Mouse (Mus musculus): ENCODE results near the gene Tcl1b3.
"Not testable (repeated sequence)": the region's sequence is repeated elsewhere in the genome, so short reads cannot be mapped to it uniquely, and the experiment has no call there.

Gene Tcl1b3

DNA sequence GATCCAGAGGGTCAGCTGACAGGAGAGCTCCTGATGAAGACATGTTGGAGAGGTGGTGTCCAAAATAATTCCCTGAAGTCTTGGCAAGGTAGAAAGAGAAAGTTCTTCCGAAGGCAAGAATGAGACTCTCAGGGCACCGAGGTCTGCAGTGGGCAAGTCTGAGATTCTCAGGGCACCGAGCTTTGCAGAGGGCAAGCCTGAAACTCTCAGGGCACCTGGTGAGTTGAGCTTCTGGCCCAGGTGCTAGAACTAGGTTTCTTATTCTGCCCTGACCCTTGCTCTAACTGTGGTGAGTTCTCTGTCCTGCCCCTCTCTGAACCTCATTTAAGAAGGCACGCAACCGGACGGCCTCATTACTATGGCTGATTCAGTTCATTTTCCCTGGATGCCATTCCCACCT lies at the start of gene Tcl1b3:
Tcl1b3 (plus strand) TSS at position 301 of the 400 bp plus-strand sequence.
- DNase-seq (ENCODE audit: extremely low read depth, low read depth, low spot score) = not testable (repeated sequence)

DNA sequence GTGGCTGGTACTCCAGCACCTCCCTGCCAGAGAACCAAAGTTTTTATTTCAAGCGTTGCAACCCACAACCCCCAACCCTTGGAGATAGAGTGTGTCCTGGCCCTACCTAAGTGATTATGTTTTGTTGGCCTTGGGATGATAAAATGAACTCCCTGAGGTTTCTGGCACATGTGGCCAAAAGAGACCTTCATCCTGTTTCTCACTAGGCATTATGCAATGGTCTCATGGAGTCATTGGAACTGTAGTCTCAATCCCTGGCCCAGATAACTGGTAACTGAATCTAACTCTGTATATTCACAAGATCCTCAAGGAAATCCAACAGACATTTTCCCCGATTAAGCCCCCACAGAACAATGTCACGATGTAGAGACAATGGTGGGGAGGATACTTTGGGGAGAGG lies 47.7 kb upstream of the Tcl1b3 start:
- DNase-seq (ENCODE audit: extremely low read depth, low read depth, low spot score) = no peak

DNA sequence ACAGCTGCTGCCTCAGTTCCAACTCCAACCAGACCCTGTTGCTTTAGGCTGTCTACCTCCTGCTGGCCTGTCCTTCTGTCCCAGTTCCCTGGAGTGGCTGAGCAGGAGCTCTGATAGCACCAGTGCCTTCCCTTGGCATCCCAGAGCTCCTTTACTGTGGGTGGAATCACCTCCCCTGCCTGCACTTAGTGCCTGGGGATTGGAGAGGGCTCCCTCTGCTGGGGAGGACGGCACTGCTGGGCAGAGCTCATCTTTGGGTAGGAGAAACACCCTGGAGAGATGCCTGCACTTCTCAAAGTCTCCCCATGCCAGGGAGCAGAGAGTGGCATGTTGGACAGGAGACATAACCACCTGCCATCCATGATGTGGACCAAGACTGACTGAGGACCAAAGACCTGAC lies 45.9 kb upstream of the Tcl1b3 start:
- not testable (repeated sequence) for DNase-seq (ENCODE audit: extremely low read depth, low read depth, low spot score)

DNA sequence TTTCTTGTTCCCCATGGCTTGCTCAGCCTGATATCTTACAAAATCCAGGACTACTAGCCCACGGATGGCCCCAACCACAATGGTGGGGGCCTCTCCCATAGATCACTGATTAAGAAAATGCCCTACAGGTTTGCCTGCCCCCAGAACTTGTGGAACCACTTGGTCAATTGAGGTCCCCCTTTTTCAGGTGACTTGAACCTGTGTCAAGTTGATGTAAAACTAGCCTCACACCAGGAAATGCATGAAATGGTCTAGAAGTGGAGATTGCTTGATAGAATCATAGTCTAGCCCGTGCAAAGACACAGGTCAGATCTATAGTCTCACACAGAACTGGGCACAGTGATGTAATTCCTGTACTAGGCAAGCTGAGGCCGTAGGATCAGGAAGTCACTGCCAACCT lies 45.1 kb upstream of the Tcl1b3 start, which contains the start of gene Tcl1b2:
Tcl1b2 (plus strand) TSS at position 301 of the 400 bp plus-strand sequence.
- DNase-seq (ENCODE audit: extremely low read depth, low read depth, low spot score) = no peak

DNA sequence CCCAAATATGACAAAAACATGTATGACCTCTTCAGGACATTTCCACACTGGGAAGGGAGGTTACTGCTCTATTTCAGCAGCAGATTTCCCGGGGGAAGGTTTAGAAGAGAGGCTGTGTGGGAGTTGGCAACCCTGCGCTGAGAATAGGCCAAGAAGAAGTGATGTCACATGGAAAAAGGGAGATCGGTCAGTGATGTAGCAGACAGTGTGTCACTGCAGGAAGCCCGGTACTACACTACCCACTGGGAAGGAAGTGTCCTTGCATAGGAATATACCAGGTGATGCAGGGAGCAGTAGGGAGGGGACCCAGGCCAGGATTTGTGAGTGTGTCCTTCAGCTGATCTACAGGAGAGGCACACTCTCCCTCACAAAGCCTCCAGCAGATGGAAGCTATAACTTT lies 35.6 kb upstream of the Tcl1b3 start:
- not testable (repeated sequence) for DNase-seq (ENCODE audit: extremely low read depth, low read depth, low spot score)

DNA sequence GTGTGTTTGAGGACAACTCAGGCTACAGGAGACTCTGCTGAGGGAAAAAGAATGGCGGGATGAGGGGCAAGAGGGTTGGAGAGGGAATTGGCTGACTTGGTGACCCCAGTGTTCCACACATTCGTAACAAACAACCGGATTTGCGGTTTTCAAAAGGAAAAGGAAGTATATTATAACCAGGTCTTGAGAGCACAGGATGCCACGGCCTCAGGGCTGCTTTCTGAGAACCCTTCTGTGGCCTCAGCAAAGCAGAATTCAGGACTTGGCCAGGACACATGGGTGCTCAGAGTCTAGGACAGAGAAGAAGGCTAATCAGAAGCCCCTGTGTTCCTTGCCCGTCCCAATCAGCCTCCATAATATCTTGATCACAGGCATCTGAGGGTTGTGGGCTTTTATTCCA lies 32.0 kb upstream of the Tcl1b3 start:
- no peak for DNase-seq (ENCODE audit: extremely low read depth, low read depth, low spot score)

DNA sequence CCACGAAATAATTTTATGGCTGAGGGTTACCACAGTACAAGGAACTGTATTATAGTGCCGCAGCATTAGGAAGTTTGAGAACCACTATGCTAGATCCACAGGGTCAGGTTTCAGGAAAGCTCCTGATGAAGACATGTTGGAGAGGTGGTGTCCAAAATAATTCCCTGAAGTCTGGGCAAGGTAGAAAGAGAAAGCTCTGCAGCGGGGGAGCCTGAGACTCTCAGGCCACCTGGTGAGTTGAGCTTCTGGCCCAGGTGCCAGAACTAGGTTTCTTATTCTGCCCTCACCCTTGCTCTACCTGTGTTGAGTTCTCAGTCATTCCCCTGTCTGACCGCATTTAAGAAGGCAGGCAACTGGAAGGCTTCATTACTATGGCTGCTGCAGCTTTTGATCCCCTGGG lies 31.5 kb upstream of the Tcl1b3 start, which contains the start of gene Tcl1b1:
Tcl1b1 (plus strand) TSS at position 301 of the 400 bp plus-strand sequence.
- no peak for DNase-seq (ENCODE audit: extremely low read depth, low read depth, low spot score)

DNA sequence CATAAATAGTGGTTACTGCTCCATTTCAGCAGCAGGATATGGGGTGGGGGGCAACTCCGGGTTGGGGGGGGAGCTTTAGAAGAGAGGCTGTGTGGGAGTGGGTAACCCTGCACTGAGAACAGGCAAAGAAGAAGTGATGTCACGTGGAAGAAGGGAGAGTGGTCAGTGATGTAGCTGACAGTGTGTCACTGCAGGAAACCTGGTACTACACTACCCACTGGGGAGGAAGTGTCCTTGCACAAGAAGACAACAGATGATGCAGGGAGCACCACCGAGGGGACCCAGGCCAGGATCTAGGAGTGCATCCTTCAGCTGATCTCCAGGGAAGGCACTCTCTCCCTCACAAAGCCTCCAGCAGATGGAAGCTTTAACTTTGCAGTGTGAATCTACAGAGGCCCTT lies 24.1 kb upstream of the Tcl1b3 start:
- DNase-seq (ENCODE audit: extremely low read depth, low read depth, low spot score) = no peak

DNA sequence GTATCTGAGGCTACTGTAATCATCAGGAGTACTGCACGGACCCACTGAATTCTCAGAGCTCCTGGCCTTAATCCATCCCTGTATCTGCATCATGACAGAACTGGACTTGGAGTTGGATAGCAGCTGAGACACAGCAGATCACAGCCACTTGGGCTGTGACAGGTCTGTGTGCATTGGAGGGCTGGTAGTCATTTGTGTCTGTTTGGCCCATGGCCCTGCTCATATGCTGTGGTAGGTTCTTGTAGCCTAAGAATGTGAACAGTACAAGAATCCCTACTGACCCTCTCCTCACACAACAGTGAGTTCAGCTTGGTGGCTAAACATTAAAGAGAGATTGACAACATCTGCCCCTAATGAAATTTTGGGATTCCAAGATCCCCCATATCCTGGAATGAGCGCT lies 17.5 kb upstream of the Tcl1b3 start:
- no peak for DNase-seq (ENCODE audit: extremely low read depth, low read depth, low spot score)

DNA sequence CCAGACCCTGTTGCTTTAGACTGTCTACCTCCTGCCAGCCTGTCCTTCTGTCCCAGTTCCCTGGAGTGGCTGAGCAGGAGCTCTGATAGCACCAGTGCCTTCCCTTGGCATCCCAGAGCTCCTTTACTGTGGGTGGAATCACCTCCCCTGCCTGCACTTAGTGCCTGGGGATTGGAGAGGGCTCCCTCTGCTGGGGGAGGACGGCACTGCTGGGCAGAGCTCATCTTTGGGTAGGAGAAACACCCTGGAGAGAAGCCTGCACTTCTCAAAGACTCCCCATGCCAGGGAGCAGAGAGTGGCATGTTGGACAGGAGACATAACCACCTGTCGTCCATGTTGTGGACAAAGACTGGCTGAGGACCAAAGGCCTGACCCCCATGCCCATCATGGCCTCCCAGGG lies 16.5 kb upstream of the Tcl1b3 start:
- not testable (repeated sequence) for DNase-seq (ENCODE audit: extremely low read depth, low read depth, low spot score)

DNA sequence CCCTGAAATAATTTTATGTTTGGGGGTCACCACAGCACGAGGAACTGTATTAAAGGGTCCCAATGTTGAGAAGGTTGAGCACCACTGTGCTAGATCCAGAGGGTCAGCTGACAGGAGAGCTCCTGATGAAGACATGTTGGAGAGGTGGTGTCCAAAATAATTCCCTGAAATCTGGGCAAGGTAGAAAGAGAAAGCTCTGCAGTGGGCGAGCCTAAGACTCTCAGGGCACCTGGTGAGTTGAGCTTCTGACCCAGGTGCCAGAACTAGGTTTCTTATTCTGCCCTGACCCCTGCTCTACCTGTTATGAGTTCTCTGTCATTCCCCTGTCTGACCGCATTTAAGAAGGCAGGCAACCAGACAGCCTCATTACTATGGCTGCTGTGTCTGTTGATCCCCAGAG lies 14.8 kb upstream of the Tcl1b3 start, which contains the start of gene Tcl1b5:
Tcl1b5 (plus strand) TSS at position 301 of the 400 bp plus-strand sequence.
- DNase-seq (ENCODE audit: extremely low read depth, low read depth, low spot score) = not testable (repeated sequence)

DNA sequence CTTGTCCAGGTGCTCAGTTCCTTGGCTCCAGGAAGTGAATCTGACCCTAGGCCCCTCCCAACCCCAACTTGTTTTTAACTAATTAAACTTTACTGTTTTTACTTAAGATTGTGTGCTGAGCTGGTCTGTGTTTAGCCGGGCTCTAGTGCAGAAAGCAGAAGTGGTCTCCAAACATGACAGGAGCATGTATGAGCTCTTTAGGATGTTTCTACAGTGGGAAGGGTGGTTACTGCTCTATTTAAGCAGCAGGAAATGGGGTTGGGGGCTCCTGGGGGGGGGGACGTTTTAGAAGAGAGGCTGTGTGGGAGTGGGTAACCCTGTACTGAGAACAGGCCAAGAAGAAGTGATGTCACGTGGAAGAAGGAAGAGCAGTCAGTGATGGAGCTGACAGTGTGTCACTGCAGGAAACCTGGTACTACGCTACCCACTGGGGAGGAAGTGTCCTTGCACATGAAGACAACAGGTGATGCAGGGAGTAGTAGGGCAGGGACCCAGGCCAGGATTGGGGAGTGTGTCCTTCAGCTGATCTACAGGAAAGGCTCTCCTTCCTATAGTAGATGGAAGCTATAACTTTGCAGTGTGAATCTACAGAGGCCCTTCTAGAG lies 9.7 kb upstream of the Tcl1b3 start:
- not testable (repeated sequence) for DNase-seq (ENCODE audit: extremely low read depth, low read depth, low spot score)

DNA sequence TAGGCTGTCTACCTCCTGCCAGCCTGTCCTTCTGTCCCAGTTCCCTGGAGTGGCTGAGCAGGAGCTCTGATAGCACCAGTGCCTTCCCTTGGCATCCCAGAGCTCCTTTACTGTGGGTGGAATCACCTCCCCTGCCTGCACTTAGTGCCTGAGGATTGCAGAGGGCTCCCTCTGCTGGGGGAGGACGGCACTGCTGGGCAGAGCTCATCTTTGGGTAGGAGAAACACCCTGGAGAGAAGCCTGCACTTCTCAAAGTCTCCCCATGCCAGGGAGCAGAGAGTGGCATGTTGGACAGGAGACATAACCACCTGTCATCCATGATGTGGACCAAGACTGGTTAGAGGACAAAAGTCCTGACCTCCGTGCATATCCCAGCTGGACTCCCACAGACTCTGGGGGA lies 1.9 kb upstream of the Tcl1b3 start:
- DNase-seq (ENCODE audit: extremely low read depth, low read depth, low spot score) = not testable (repeated sequence)

DNA sequence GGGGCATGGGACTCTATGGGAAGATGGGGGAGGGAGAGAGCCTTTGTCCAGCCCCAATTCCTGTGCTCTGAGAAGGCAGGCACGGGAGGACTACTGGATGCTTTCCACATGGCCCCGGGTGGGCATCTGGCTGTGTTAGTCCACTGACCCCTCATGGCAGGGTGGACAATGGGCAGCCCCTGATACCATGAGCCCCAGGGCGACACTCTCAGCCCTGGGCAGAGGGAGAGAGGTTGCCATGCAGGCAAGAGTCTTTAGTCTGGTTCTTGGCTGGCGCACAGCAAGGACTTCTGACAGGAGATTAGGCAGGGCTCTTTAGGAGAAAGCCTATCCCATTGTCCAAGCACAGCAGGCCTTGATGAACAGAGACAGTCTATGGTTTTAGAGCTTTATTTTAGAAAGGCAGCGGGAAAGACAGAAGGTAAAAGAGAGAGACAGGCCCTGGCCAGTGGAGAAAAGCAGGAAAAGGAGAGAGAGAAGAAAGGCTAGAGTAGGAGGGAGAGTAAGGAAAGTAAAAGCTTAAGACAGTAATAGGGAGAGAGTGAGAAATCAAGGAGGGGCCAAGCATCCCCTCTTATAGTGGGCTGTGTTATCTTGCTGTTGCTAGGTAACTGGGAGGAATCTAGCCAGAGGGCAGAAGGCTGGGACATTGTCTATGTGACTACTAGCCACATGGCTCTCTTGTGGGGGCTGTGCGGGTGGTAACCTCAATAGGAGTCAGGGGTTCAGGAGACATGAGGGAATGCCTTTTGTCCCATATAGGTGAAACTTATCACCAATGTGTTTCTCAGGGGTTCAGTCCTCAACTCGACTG lies 9.0 kb downstream of the Tcl1b3 start:
- DNase-seq (ENCODE audit: extremely low read depth, low read depth, low spot score) = not testable (repeated sequence)

DNA sequence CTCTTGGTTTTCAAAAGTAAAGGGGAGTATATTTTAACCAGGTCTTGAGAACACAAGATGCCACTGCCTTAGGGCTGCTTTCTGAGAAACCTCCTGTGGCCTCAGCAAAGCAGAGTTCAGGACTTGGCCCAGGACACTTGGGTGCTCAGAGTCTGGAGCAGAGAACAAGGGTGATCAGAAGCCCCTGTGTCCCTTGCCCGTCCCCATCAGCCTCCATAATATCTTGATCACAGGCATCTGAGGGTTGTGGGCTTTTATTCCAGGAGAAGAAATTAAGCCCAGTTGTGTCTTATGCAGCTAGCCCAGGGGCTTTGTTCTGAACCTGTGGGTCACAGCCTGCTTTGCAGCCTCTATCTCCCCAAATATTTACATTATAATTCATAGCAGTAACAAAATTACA lies 10.8 kb downstream of the Tcl1b3 start, which contains the start of gene Tcl1b4:
Tcl1b4 (plus strand) TSS at position 301 of the 400 bp plus-strand sequence.
- not testable (repeated sequence) for DNase-seq (ENCODE audit: extremely low read depth, low read depth, low spot score)

DNA sequence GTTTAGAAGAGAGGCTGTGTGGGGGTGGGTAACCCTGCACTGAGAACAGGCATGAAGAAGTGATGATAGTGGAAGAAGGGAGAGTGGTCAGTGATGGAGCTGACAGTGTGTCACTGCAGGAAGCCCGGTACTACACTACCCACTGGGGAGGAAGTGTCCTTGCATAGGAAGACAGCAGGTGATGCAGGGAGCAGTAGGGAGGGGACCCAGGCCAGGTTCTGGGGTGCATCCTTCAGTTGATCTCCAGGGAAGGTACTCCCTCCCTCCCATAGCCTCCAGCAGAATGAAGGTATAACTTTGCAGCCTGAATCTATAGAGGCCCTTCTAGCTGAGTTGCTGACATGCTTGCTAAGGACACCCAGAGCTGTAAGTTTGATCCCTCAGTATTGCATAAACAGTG lies 16.2 kb downstream of the Tcl1b3 start:
- no peak for DNase-seq (ENCODE audit: extremely low read depth, low read depth, low spot score)

DNA sequence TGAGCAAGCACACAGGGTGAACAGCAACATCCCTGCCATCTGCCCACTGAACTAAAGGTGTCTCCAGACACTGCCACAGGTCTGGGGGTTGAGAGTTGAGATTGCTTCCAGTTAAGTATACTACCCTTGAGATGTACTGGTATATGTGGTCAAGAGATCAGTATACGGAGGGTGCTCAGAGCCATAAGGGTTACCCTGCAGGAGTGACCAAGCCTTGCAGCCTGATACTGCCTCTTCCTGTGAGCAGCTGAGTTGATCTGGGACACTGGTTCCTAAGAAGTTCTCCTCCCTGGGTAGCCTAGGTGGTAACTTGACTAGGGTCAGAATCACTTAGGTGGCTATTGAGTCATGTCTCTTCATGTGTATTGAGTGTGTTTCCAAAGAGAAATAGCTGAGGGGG lies 17.6 kb downstream of the Tcl1b3 start:
- no peak for DNase-seq (ENCODE audit: extremely low read depth, low read depth, low spot score)

DNA sequence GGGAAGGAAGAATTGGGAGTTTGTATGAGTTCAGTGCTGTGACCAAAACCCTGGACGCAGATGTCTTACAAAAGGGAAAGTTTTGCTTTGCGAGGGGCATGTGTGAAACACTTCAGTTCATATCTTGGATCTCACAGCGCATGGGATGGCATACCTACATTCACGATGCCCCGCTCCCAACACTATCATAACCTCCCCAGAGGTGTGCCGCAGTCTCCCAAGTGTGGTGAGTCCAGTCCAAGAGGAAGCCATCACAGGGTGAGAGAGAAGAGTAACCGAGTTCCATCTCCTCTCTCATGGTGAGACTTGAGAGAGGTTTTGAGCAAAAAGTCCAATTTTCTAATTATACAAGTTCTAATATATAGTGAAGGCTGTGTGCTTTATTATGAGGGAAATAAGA lies 18.4 kb downstream of the Tcl1b3 start:
- DNase-seq (ENCODE audit: extremely low read depth, low read depth, low spot score) = no peak

DNA sequence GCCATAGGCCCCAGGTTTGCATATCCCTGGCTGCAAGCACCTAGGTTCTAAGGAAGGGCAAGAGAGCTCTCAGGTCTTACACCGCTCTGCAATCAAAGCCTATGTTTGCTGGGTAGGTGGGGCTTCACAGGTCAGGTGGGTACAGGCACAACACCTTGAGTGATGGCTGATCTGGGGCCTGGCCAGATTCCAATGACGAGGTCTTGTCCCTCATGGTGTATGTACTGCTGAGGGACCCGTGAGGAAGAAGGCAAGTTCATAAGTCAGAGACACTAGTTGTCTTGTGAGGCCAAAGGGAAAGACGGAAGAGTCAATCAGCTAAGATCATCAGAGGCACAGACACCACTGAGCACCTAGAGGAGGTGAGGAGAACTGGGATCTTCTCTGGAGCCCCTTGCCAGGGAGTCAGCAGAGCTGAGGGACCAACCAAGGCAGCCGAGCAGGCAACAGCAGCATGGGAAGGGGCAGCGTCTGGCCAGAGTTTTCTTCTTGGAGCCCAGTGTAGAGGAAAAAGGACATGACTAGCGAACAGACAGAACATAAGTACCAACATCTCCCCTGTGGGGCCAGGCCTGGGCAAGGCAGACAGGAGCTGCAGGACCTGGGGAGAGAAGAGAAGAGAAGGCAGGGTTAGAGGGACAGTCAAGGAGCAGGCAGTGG lies 26.4 kb downstream of the Tcl1b3 start:
- DNase-seq (ENCODE audit: extremely low read depth, low read depth, low spot score) = no peak

DNA sequence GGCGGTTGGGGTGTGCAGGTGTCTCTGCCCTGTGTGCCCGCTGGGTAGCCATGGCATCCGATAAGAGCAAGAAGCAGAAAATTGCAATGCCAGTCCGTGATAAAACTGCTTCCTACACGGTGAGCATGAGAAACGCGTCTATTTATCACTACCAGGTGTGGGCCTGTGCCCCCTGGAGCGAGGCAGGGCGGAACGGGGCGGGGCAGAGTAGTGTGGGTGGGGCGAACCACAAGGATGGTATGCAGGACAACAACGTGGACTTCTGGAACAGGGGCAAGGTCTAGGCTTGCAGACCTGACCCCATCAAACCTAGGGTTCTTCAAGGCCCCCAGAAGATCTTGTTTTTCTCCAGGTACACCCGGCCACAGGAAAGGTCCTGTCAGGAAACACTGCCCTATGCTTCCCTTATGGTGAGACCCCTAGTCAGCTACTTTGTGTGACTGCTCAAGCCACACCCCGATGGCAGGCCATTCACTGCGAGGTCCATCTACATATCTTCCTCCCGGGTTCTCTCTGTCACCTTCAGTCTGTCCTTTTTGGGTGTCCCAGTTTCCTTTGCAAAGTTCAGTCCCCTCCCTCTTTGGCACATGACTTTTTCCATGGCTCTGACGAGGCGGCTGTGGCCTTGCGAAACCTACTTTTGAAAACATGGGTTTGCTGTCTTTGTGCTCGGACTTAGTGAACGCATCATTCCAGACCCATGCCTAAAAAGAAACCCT lies 31.9 kb downstream of the Tcl1b3 start, which contains the start of gene Tcl1:
Tcl1 (minus strand) TSS at position 193 of the 719 bp plus-strand sequence.
- no peak for DNase-seq (ENCODE audit: extremely low read depth, low read depth, low spot score)
